Comparison of ENCODE assay signal across 16 mouse cellular contexts in the genomic region with DNA sequence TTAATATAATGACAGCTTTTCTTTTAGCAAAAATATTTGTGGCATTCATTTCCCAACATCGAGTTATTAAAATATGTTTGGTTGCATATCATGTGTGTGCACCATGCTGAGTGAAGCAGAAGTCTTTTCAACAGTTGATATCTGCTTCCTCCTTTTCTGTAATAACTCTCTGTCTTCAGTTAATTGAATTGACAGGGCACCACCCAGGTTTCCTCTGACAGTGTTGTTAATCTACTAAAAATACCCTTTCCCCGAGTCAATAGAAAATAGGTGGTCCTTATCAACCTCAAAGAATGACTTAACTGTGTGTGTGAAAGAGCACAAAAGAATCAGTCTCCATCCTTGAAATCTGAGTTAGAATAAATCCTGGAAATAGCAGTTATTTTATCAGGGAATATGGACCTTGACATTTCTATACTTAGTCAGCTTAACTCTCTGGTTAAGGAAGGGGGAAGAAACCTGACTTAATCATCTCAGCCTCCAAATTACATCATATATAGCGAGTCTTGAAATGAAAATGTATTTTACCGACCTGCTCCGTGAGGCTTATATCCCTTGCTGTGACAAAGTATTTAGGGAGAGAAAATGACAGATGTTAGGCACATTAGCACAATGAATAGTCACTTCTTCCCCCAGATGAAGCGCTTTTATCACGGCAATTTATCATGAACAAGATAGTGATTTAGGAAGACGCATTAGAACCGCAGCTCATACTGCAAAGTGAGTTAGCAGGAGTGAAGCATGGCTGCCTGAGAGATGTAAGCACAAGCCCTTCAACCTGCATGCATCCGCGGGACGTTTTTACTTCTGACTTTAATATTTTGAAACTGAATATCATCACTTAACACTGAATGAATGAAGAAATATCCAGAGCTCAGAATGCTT. TPM values are rescaled to one million over a fixed set of nuclear protein-coding genes. Genes with fewer than 3 reads are reported as not detected.
A peak's percentile ranks its signal among the peaks of the same experiment; 100 is the strongest.
DNase-seq lines count a peak whose midpoint lies in the region; ATAC-seq and TF ChIP-seq lines count a peak whose summit lies in the region.
"Had no signal": no experiment of that assay in that cellular context is flagged by ENCODE, and none has a peak within 500 bp of the region (broad histone marks: within the 10 kb centered on the region; RNA-seq: fewer than 3 reads in every experiment).

No protein-coding gene starts in this region.

- H3K36me3 ChIP-seq in heart, embryonic 16.5 days (ENCODE audit: control insufficient read depth, insufficient read depth), result no peaks in the 10 kb centered on the region
- no peaks in the 10 kb centered on the region for H3K36me3 ChIP-seq in hindbrain, postnatal 0 days (ENCODE audit: insufficient read depth, low read length)
- H3K36me3 ChIP-seq: liver, embryonic 15.5 days had no signal

- TF ChIP-seq CTCF in hindbrain, postnatal 0 days (IDR thresholded peaks at IDR 0.05; ENCODE audit: low read depth), result no peak

- H3K4me1 ChIP-seq in heart, embryonic 16.5 days (ENCODE audit: control insufficient read depth, insufficient read depth, low read length), result no peaks in the 10 kb centered on the region
- no peaks in the 10 kb centered on the region for H3K4me1 ChIP-seq in hindbrain, postnatal 0 days (ENCODE audit: insufficient read depth, low read length)
- H3K4me1 ChIP-seq: liver, embryonic 15.5 days had no signal

- H3K27me3 ChIP-seq in heart, embryonic 16.5 days (ENCODE audit: control insufficient read depth, insufficient read depth, low read length), result no peaks in the 10 kb centered on the region
- H3K27me3 ChIP-seq in hindbrain, postnatal 0 days (ENCODE audit: insufficient read depth, low read length), result no peaks in the 10 kb centered on the region
- H3K27me3 ChIP-seq: liver, embryonic 15.5 days had no signal

- no peak overlapping the region for H3K27ac ChIP-seq in heart, embryonic 16.5 days (ENCODE audit: low read length)
- no peak overlapping the region for H3K27ac ChIP-seq in hindbrain, postnatal 0 days
- H3K27ac ChIP-seq: liver, embryonic 15.5 days had no signal

- ATAC-seq in heart, embryonic 16.5 days (replicated peaks; ENCODE audit: extremely low read depth, insufficient read depth, low FRiP score), result no peak
- no peak for ATAC-seq in hindbrain, postnatal 0 days
- ATAC-seq: intestine, embryonic 16.5 days had no signal

- peak; percentile 7 for DNase-seq in embryo, embryonic 10.5 days (ENCODE audit: low spot score)
- DNase-seq in embryo, embryonic 10 days (ENCODE audit: low spot score), result no peak
- DNase-seq in heart, postnatal 14 days, result no peak
- peak; percentile 66 for DNase-seq in MEL-GATA-1-ER (ENCODE audit: extremely low read depth, low read depth)
- DNase-seq in hindbrain, postnatal 0 days (ENCODE audit: low spot score), result no peak
- DNase-seq in cerebellum, adult 11-12 months, result no peak
- DNase-seq in thymus, postnatal 14 days, result no peak
- DNase-seq: cerebellum, postnatal 14 days; gastrocnemius, postnatal 10 days; left cerebral cortex, postnatal 4 days; lung, postnatal 36 days; right cerebral cortex, postnatal 14 days; thymus, postnatal 36 days had no signal

- no peak overlapping the region for H3K4me3 ChIP-seq in heart, embryonic 16.5 days (ENCODE audit: low read length)
- H3K4me3 ChIP-seq in hindbrain, postnatal 0 days (ENCODE audit: low read length), result no peak overlapping the region
- H3K4me3 ChIP-seq: liver, embryonic 15.5 days had no signal

- 48% methylated on average over 12 of the region's 12 CpGs for WGBS in heart, embryonic 16.5 days
- WGBS in hindbrain, postnatal 0 days, result 54% methylated on average over 12 of the region's 12 CpGs

- no peak overlapping the region for H3K9ac ChIP-seq in heart, embryonic 16.5 days (ENCODE audit: low read length)
- no peak overlapping the region for H3K9ac ChIP-seq in hindbrain, postnatal 0 days (replicated peaks; ENCODE audit: low read length)
- H3K9ac ChIP-seq: liver, embryonic 15.5 days had no signal

- no peaks in the 10 kb centered on the region for H3K9me3 ChIP-seq in heart, embryonic 16.5 days (replicated peaks; ENCODE audit: control insufficient read depth, low read length)
- no peaks in the 10 kb centered on the region for H3K9me3 ChIP-seq in hindbrain, postnatal 0 days (ENCODE audit: low read length)
- H3K9me3 ChIP-seq: liver, embryonic 15.5 days had no signal

- intact Hi-C loops in heart, postnatal 14 days (cut with DNase I), result no loop called here

- H3K4me2 ChIP-seq in heart, embryonic 16.5 days (ENCODE audit: low read depth, low read length), result peak overlapping the region; percentile 30; the same call in 1 of the 2 replicates
- H3K4me2 ChIP-seq in hindbrain, postnatal 0 days (ENCODE audit: low read depth, low read length), result peak overlapping the region; percentile 31
- H3K4me2 ChIP-seq: liver, embryonic 15.5 days had no signal

RNA-seq across cellular contexts. Expression of gene Adgrl4, which starts 19.8 kb away (rescaled TPM):
- polyA plus RNA-seq in heart, embryonic 16.5 days (2015; fragmentation: Nextera tagmentation; extraction: Ambion mirVana), result 17.5 and 20.0 TPM in 2 replicates
- 100 to 1,000 TPM in 1 of 2 experiments, 10 to 100 TPM in 1; 95.1 to 105 TPM for total RNA-seq in heart, postnatal 14 days (2021)
- total RNA-seq in hindbrain, postnatal 0 days (2014; rRNA removed), result 27.6 and 32.0 TPM in 2 replicates
- polyA plus RNA-seq in hindbrain, postnatal 0 days (2015; fragmentation: Nextera tagmentation; extraction: Ambion mirVana), result 9.9 and 12.7 TPM in 2 replicates

Comparison
In these comparisons a context has a peak if more than half of its experiments do, and no peak if none do; other contexts are left out.
1. DNase-seq: peak in embryo, embryonic 10.5 days (single experiment) and MEL-GATA-1-ER (single experiment); none in embryo, embryonic 10 days (single experiment), heart, postnatal 14 days (0 of 2), hindbrain, postnatal 0 days (single experiment), cerebellum, adult 11-12 months (single experiment) and thymus, postnatal 14 days (single experiment).